Mouse (Mus musculus): ENCODE measurements around the gene Mecom.
"Not testable (repeated sequence)": the region's sequence is repeated elsewhere in the genome, so short reads cannot be mapped to it uniquely, and the experiment has no call there.

The Mecom gene

GRCm38 (mm10) chr3:30445247-30445969, 102.4 kb downstream of the Mecom start:
- no peak for DNase-seq (ENCODE audit: extremely low read depth, low read depth)

GRCm38 (mm10) chr3:30441646-30442045, 106.2 kb downstream of the Mecom start:
- no peak for DNase-seq (ENCODE audit: extremely low read depth, low read depth)

GRCm38 (mm10) chr3:30438007-30438406, 109.8 kb downstream of the Mecom start:
- DNase-seq (ENCODE audit: extremely low read depth, low read depth), result no peak

- DNase-seq (ENCODE audit: extremely low read depth, low read depth), result no peak
Observed at GRCm38 (mm10) chr3:30436561-30436960, 111.2 kb downstream of the Mecom start.

GRCm38 (mm10) chr3:30436131-30436530, 111.7 kb downstream of the Mecom start:
- DNase-seq (ENCODE audit: extremely low read depth, low read depth), result no peak

- DNase-seq (ENCODE audit: extremely low read depth, low read depth), result no peak
Observed at GRCm38 (mm10) chr3:30428877-30429276, 118.9 kb downstream of the Mecom start.

GRCm38 (mm10) chr3:30424036-30424435, 123.8 kb downstream of the Mecom start:
- no peak for DNase-seq (ENCODE audit: extremely low read depth, low read depth)

- not testable (repeated sequence) for DNase-seq (ENCODE audit: extremely low read depth, low read depth)
Observed at GRCm38 (mm10) chr3:30421948-30422347, 125.9 kb downstream of the Mecom start.

- DNase-seq (ENCODE audit: extremely low read depth, low read depth), result no peak
Observed at GRCm38 (mm10) chr3:30420899-30421298, 126.9 kb downstream of the Mecom start.

- no peak for DNase-seq (ENCODE audit: extremely low read depth, low read depth)
Observed at GRCm38 (mm10) chr3:30414173-30414572, 133.6 kb downstream of the Mecom start.

- DNase-seq (ENCODE audit: extremely low read depth, low read depth), result no peak
Observed at GRCm38 (mm10) chr3:30410778-30411177, 137.0 kb downstream of the Mecom start.

GRCm38 (mm10) chr3:30404821-30405220, 143.0 kb downstream of the Mecom start:
- DNase-seq (ENCODE audit: extremely low read depth, low read depth), result no peak

- DNase-seq (ENCODE audit: extremely low read depth, low read depth), result no peak
Observed at GRCm38 (mm10) chr3:30398911-30399310, 148.9 kb downstream of the Mecom start.

- no peak for DNase-seq (ENCODE audit: extremely low read depth, low read depth)
Observed at GRCm38 (mm10) chr3:30394911-30395310, 152.9 kb downstream of the Mecom start.

- no peak for DNase-seq (ENCODE audit: extremely low read depth, low read depth)
Observed at GRCm38 (mm10) chr3:30392662-30393061, 155.1 kb downstream of the Mecom start.

- no peak for DNase-seq (ENCODE audit: extremely low read depth, low read depth)
Observed at GRCm38 (mm10) chr3:30392218-30392617, 155.6 kb downstream of the Mecom start.

- no peak for DNase-seq (ENCODE audit: extremely low read depth, low read depth)
Observed at GRCm38 (mm10) chr3:30390346-30390745, 157.5 kb downstream of the Mecom start.

GRCm38 (mm10) chr3:30380273-30380672, 167.5 kb downstream of the Mecom start:
- DNase-seq (ENCODE audit: extremely low read depth, low read depth), result no peak

GRCm38 (mm10) chr3:30379301-30379700, 168.5 kb downstream of the Mecom start:
- DNase-seq (ENCODE audit: extremely low read depth, low read depth), result no peak

- no peak for DNase-seq (ENCODE audit: extremely low read depth, low read depth)
Observed at GRCm38 (mm10) chr3:30371472-30371871, 176.3 kb downstream of the Mecom start.

- DNase-seq (ENCODE audit: extremely low read depth, low read depth), result no peak
Observed at GRCm38 (mm10) chr3:30370860-30371455, 176.8 kb downstream of the Mecom start.

GRCm38 (mm10) chr3:30366621-30367020, 181.2 kb downstream of the Mecom start:
- DNase-seq (ENCODE audit: extremely low read depth, low read depth), result no peak

GRCm38 (mm10) chr3:30361190-30361589, 186.6 kb downstream of the Mecom start:
- no peak for DNase-seq (ENCODE audit: extremely low read depth, low read depth)
